Mouse (Mus musculus): Measurements from ENCODE around the gene Ccr6. TPM values are rescaled to one million over a fixed set of nuclear protein-coding genes. Genes with fewer than 3 reads are reported as not detected.

Gene Ccr6
- not detected in 2 replicates for polyA plus RNA-seq (2021; fragmentation: Nextera tagmentation)
- long read RNA-seq, experiment 1, partial matches to known transcripts = 0 of 1 reads
- long read RNA-seq, experiment 1, other reads (novel, unspliced or antisense) = 1 of 1 reads
- long read RNA-seq, experiment 2 = 0 reads

DNA sequence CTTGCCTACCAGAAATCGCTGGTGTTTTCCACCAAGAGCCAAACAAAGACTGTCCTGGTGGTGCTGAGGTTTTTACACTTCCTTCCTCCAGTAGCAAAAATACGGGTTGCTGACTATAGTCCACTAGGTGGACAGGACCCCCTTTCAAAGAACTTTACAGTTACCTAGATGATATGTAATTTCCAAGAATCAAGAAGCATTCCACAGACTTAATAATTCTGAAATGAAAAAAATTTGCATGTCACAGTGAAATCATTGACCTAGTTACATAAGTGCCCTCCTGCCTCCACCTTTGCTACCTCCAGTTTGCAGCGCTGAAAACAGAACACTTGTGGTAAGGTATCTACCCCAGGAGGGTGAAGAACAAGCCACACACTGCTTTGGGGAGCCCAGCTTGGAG is at the start of gene Ccr6:
TSS of gene Ccr6 (plus strand) at position 301 of the 400 bp plus-strand sequence.

DNA sequence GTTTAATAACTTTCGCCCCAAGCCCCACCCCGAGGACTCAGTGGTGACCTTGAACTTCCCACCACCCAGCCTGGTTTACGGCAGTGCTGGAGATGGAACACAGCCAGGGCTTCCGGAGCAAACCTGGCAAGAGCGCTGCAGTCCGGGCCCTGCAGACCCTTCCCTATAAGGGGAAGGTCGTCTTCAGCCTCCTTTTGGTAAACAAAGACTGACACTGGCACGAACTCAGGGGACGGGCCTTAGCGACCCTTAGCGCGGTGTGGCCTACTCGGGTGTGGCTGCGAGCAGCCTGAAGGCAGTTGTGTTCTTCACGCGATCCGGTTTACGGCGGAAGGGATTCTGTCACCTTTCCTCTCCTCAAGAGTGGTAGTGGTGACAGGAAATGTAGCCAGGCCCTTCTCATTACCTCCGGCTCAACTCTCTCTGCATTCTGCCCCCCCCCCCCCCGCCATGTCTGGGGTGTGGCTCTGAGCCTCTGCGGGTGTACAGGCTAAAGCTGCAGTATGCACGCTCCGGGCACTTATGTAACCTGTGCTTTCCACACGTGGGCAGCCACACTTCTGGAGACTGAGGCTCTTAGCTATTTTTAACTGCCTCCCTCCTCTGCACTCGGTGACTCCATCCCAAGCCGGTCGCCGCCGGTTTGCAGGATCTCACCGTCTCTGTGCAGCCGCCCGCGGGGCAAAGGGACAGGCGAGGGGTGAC is 47.1 kb downstream of the Ccr6 start, which contains the start of gene Mpc1:
TSS of gene Mpc1 (plus strand) at position 84 of the 705 bp plus-strand sequence.

Other genes with a start within 250 kb of the Ccr6 start
- gene Gm49673, start 88.3 kb upstream of the Ccr6 start, polyA plus RNA-seq (2021; fragmentation: Nextera tagmentation) = 0.16 and 0.23 TPM in 2 replicates
- 23.4 and 32.0 TPM in 2 replicates for gene Rnaset2a, start 87.9 kb upstream of the Ccr6 start, polyA plus RNA-seq (2021; fragmentation: Nextera tagmentation)
- gene Fgfr1op, start 70.5 kb upstream of the Ccr6 start, polyA plus RNA-seq (2021; fragmentation: Nextera tagmentation) = 7.5 and 9.4 TPM in 2 replicates
- 640 and 708 TPM in 2 replicates for gene Mpc1, start 46.9 kb downstream of the Ccr6 start, polyA plus RNA-seq (2021; fragmentation: Nextera tagmentation)
- 142 and 144 TPM in 2 replicates for gene Sft2d1, start 75.1 kb downstream of the Ccr6 start, polyA plus RNA-seq (2021; fragmentation: Nextera tagmentation)
- gene Prr18, start 101.4 kb downstream of the Ccr6 start, polyA plus RNA-seq (2021; fragmentation: Nextera tagmentation) = 10.3 and 11.9 TPM in 2 replicates
- gene T2, start 119.9 kb downstream of the Ccr6 start, polyA plus RNA-seq (2021; fragmentation: Nextera tagmentation) = 0.44 and 0.48 TPM in 2 replicates
- gene T, start 198.4 kb downstream of the Ccr6 start, polyA plus RNA-seq (2021; fragmentation: Nextera tagmentation) = not detected in 2 replicates

All from layer of hippocampus, adult 6 months (tissue).